Mouse (Mus musculus) spleen, postnatal 4 days (tissue): ENCODE data around the gene Lrrc75a.

Source experiments
- DNase-seq, 2 experiments: peaks; one replicate each; pipeline ENCODE4 v3.0.0; 2022; ENCODE audit warnings: low spot score in 2 of 2

Lrrc75a gene

GRCm38 (mm10) chr11:62554934-62555517 lies 93.3 kb downstream of the Lrrc75a start:
- DNase-seq: no peak
